Mouse (Mus musculus) liver, adult 2 months (tissue): ENCODE measurements around the gene Rab31. TPM values are rescaled to one million over a fixed set of nuclear protein-coding genes. Genes with fewer than 3 reads are reported as not detected.
A peak's percentile ranks its signal among the peaks of the same experiment; 100 is the strongest.

Experiments
- DNase-seq: peaks from one replicate; pipeline ENCODE4 v3.0.0-alpha.2; 2011; ENCODE audit warnings: low read depth, low spot score; ENCODE audit errors: extremely low read depth
- H3K27ac ChIP-seq: fragments of 200-500 bp; replicated peaks from 2 replicates; pipeline ENCODE4 v1.5.1; 2012; ENCODE audit warnings: low read depth, mild to moderate bottlenecking, control low read depth, inconsistent platforms, low read length; ENCODE audit not compliant: insufficient read depth
- H3K27me3 ChIP-seq: fragments of 200-500 bp; 2 replicates; pipeline ENCODE4 v1.6.1; 2012; ENCODE audit warnings: mild to moderate bottlenecking, moderate library complexity, low read length, inconsistent platforms; ENCODE audit not compliant: control insufficient read depth, insufficient read depth
- H3K36me3 ChIP-seq: fragments of 200-500 bp; 2 replicates; pipeline ENCODE4 v1.6.1; 2012; ENCODE audit warnings: low read length, inconsistent platforms; ENCODE audit not compliant: control insufficient read depth, insufficient read depth
- H3K4me1 ChIP-seq: fragments of 200-500 bp; 2 replicates; pipeline ENCODE4 v1.6.1; 2011; ENCODE audit warnings: low read length; ENCODE audit not compliant: control insufficient read depth, insufficient read depth
- H3K4me3 ChIP-seq: fragments of 200-500 bp; 2 replicates; pipeline ENCODE4 v1.5.1; 2011; ENCODE audit warnings: low read depth, mild to moderate bottlenecking, control low read depth, low read length, moderate library complexity; ENCODE audit not compliant: insufficient read depth
- H3K79me2 ChIP-seq: fragments of 200-500 bp; 2 replicates; pipeline ENCODE4 v1.6.1; 2012; ENCODE audit warnings: inconsistent platforms, mild to moderate bottlenecking, low read length, moderate library complexity; ENCODE audit not compliant: control insufficient read depth, insufficient read depth
- H3K9ac ChIP-seq: fragments of 200-500 bp; 2 replicates; pipeline ENCODE4 v1.6.1; 2012; ENCODE audit warnings: low read depth, mild to moderate bottlenecking, control low read depth, inconsistent platforms, low read length
- CTCF ChIP-seq: fragments of 200-500 bp; IDR thresholded peaks from 2 replicates; pipeline ENCODE4 v1.5.1; 2011; ENCODE audit warnings: low read depth, low read length, control low read depth
- POLR2A ChIP-seq: fragments of 200-500 bp; IDR thresholded peaks from 2 replicates; pipeline ENCODE4 v1.6.1; 2011; ENCODE audit warnings: low read length, control low read depth; ENCODE audit not compliant: insufficient read depth; ENCODE audit errors: extremely low read depth
- WGBS: fragments of 180-500 bp; shearing (Covaris S2); methylation state at CpG from one replicate; pipeline ENCODE4 v1.1.7; 2018; 5-methylcytosine and 5-hydroxymethylcytosine counted together
- polyA plus RNA-seq: library from polyadenylated mRNA; depleted of rRNA; stranded (reverse); fragments of >200 nt; gene quantifications from 2 replicates; pipeline ENCODE4 v1.2.3, GENCODE M21; 2012
- total RNA-seq: library from RNA; depleted of rRNA; stranded (reverse); fragments of >200 nt; gene quantifications from 2 replicates; pipeline ENCODE4 v1.2.3, GENCODE M21; 2014

Rab31 gene
- total and polyA plus RNA-seq, 2 experiments = 3.5 to 5.4 TPM

GRCm38 (mm10) chr17:65750301-65750700 is 22.3 kb downstream of the Rab31 start:
- no peak overlapping the region for H3K27ac ChIP-seq
- no peak overlapping the region for H3K4me3 ChIP-seq
- TF ChIP-seq CTCF (peak; percentile 11; the same call in 1 of the 2 replicates), POLR2A (no peak)
- DNase-seq = no peak
- H3K9ac ChIP-seq = no peak overlapping the region
- H3K36me3 ChIP-seq = no peaks in the 10 kb centered on the region
- H3K4me1 ChIP-seq = no peaks in the 10 kb centered on the region
- no peaks in the 10 kb centered on the region for H3K79me2 ChIP-seq
- no peaks in the 10 kb centered on the region for H3K27me3 ChIP-seq

GRCm38 (mm10) chr17:65749803-65750202 is 22.7 kb downstream of the Rab31 start:
- no peak overlapping the region for H3K4me3 ChIP-seq
- no peaks in the 10 kb centered on the region for H3K4me1 ChIP-seq
- H3K27ac ChIP-seq = no peak overlapping the region
- no peaks in the 10 kb centered on the region for H3K36me3 ChIP-seq
- H3K27me3 ChIP-seq = no peaks in the 10 kb centered on the region
- WGBS = 96% methylated on average over 7 of the region's 7 CpGs
- no peak for TF ChIP-seq CTCF
- no peak for TF ChIP-seq POLR2A
- no peak overlapping the region for H3K9ac ChIP-seq
- no peak for DNase-seq
- no peaks in the 10 kb centered on the region for H3K79me2 ChIP-seq

GRCm38 (mm10) chr17:65748997-65749396 is 23.6 kb downstream of the Rab31 start:
- Histone ChIP-seq H3K27me3 (no peaks in the 10 kb centered on the region), H3K27ac (no peak overlapping the region), H3K9ac (no peak overlapping the region), H3K36me3 (no peaks in the 10 kb centered on the region), H3K4me1 (no peaks in the 10 kb centered on the region), H3K79me2 (no peaks in the 10 kb centered on the region), H3K4me3 (no peak overlapping the region)
- TF ChIP-seq CTCF (no peak), POLR2A (no peak)
- WGBS = 94% methylated on average over 6 of the region's 6 CpGs
- DNase-seq = no peak

GRCm38 (mm10) chr17:65746314-65746713 is 26.2 kb downstream of the Rab31 start:
- Histone ChIP-seq H3K9ac (no peak overlapping the region), H3K27ac (no peak overlapping the region), H3K4me3 (no peak overlapping the region), H3K79me2 (no peaks in the 10 kb centered on the region), H3K27me3 (no peaks in the 10 kb centered on the region), H3K4me1 (no peaks in the 10 kb centered on the region), H3K36me3 (no peaks in the 10 kb centered on the region)
- TF ChIP-seq CTCF (no peak), POLR2A (no peak)
- no peak for DNase-seq
- WGBS = 90% methylated on average over 6 of the region's 6 CpGs

DNA sequence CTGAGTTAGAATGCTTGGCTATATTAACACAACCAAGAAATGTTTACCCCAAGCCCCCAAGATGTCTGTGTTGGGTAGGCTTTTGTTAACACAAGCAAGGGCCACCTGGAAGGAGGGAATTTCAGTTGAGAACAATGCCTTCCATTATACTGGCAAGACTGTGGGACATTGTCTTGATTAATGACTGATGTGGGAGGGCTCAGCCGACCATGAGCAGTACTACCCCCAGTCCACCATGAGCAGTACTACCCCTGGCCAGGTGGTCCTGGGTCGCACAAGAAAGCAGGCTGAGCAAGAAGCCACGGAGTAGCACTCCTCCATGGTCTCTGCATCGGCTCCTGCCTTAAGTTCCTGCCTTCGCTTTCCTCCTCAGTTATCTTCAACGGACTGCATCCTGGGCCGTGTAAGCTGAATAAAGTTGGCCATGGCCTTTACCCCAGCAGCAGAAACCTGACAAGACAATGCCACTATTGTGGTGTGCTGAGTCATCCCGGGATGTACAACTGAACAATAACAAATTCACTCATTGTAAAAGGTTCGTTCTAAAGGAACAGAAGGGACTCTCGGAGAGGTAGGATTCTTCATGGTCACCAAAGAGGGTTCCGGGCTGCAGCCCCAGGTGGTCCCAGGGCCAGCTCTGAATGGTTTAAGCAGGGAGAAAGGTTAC is 28.8 kb downstream of the Rab31 start:
- Histone ChIP-seq H3K27ac (no peak overlapping the region), H3K27me3 (no peaks in the 10 kb centered on the region), H3K4me1 (no peaks in the 10 kb centered on the region), H3K79me2 (no peaks in the 10 kb centered on the region), H3K36me3 (no peaks in the 10 kb centered on the region), H3K9ac (no peak overlapping the region), H3K4me3 (no peak overlapping the region)
- WGBS = 85% methylated on average over 11 of the region's 11 CpGs
- TF ChIP-seq CTCF (no peak), POLR2A (no peak)
- no peak for DNase-seq

DNA sequence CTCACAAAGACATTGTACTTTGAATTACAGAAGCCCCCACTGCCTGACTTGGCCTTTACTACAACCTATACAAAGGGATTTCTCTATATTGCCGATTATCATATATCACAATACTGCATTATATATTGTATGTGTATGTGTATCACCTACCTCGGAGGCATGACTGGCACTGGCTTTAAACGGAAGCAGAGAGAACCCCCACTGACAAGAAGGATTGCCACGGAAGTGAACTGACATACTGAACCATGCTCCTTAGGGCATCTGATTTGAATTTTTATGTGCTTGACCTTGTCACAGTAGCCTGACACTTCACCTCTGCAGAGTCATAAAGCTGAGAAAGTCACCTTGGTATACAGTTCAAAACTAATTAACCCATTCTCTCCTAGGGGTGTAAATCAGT is 29.6 kb downstream of the Rab31 start:
- Histone ChIP-seq H3K27ac (no peak overlapping the region), H3K79me2 (no peaks in the 10 kb centered on the region), H3K4me1 (no peaks in the 10 kb centered on the region), H3K4me3 (no peak overlapping the region), H3K9ac (no peak overlapping the region), H3K27me3 (no peaks in the 10 kb centered on the region), H3K36me3 (no peaks in the 10 kb centered on the region)
- 83% methylated on average over 4 of the region's 4 CpGs for WGBS
- no peak for TF ChIP-seq POLR2A
- TF ChIP-seq CTCF = no peak
- no peak for DNase-seq
